Mouse (Mus musculus) cortical plate, adult 2 months (tissue): Measurements from ENCODE around the gene Depp1. TPM values are rescaled to one million over a fixed set of nuclear protein-coding genes. Genes with fewer than 3 reads are reported as not detected.

Source experiments
- H3K27ac ChIP-seq: fragments of 200-500 bp; 2 replicates; pipeline ENCODE4 v1.5.1; 2012; ENCODE audit warnings: low read length, control low read depth, inconsistent platforms; ENCODE audit not compliant: insufficient read depth
- H3K4me1 ChIP-seq: fragments of 200-500 bp; 2 replicates; pipeline ENCODE4 v1.6.1; 2011; ENCODE audit warnings: low read length; ENCODE audit not compliant: control insufficient read depth, insufficient read depth
- H3K4me3 ChIP-seq: fragments of 200-500 bp; 2 replicates; pipeline ENCODE4 v1.5.1; 2011; ENCODE audit warnings: mild to moderate bottlenecking, low read length, control low read depth; ENCODE audit not compliant: insufficient read depth
- CTCF ChIP-seq: fragments of 200-500 bp; IDR thresholded peaks from 2 replicates; pipeline ENCODE4 v1.5.1; 2011; ENCODE audit warnings: mild to moderate bottlenecking, control low read depth, low read length; ENCODE audit not compliant: insufficient read depth; ENCODE audit errors: extremely low read depth
- POLR2A ChIP-seq: fragments of 200-500 bp; IDR thresholded peaks from 2 replicates; pipeline ENCODE4 v1.6.1; 2011; ENCODE audit warnings: mild to moderate bottlenecking, low read length, control low read depth; ENCODE audit not compliant: insufficient read depth; ENCODE audit errors: extremely low read depth
- polyA plus RNA-seq: library from polyadenylated mRNA; depleted of rRNA; stranded (reverse); fragments of >200 nt; gene quantifications from 2 replicates; pipeline ENCODE4 v1.2.3, GENCODE M21; 2012

The Depp1 gene
- polyA plus RNA-seq, 1 experiment, result 2.1 TPM

GRCm38 (mm10) chr6:116644335-116644734, 6.1 kb upstream of the Depp1 start:
- TF ChIP-seq POLR2A, result no peak
- no peak for TF ChIP-seq CTCF
- Histone ChIP-seq H3K27ac (no peak overlapping the region), H3K4me3 (no peak overlapping the region), H3K4me1 (no peaks in the 10 kb centered on the region)

GRCm38 (mm10) chr6:116647763-116648162, 2.6 kb upstream of the Depp1 start:
- TF ChIP-seq CTCF, result no peak
- no peak for TF ChIP-seq POLR2A
- Histone ChIP-seq H3K27ac (no peak overlapping the region), H3K4me3 (no peak overlapping the region), H3K4me1 (no peaks in the 10 kb centered on the region)

GRCm38 (mm10) chr6:116649811-116650210, 598 bp upstream of the Depp1 start:
- Histone ChIP-seq H3K4me1 (no peaks in the 10 kb centered on the region), H3K4me3 (no peak overlapping the region), H3K27ac (no peak overlapping the region)
- TF ChIP-seq POLR2A (no peak), CTCF (no peak)

- TF ChIP-seq POLR2A (no peak), CTCF (peak; percentile 12; the same call in 1 of the 2 replicates)
- Histone ChIP-seq H3K27ac (no peak overlapping the region), H3K4me1 (no peaks in the 10 kb centered on the region), H3K4me3 (no peak overlapping the region)
Observed at GRCm38 (mm10) chr6:116651437-116652118, 1.2 kb downstream of the Depp1 start.

- no peak overlapping the region for H3K4me3 ChIP-seq
- H3K27ac ChIP-seq, result no peak overlapping the region
- TF ChIP-seq CTCF (no peak), POLR2A (no peak)
- no peaks in the 10 kb centered on the region for H3K4me1 ChIP-seq
Observed at GRCm38 (mm10) chr6:116653191-116653590, 2.8 kb downstream of the Depp1 start.

GRCm38 (mm10) chr6:116653684-116654454, 3.5 kb downstream of the Depp1 start:
- Histone ChIP-seq H3K27ac (no peak overlapping the region), H3K4me1 (no peaks in the 10 kb centered on the region), H3K4me3 (no peak overlapping the region)
- peak; percentile 66 for TF ChIP-seq CTCF
- TF ChIP-seq POLR2A, result no peak

- no peaks in the 10 kb centered on the region for H3K4me1 ChIP-seq
- no peak overlapping the region for H3K27ac ChIP-seq
- no peak for TF ChIP-seq POLR2A
- no peak for TF ChIP-seq CTCF
- no peak overlapping the region for H3K4me3 ChIP-seq
Observed at GRCm38 (mm10) chr6:116663364-116663763, 13.0 kb downstream of the Depp1 start.

- TF ChIP-seq CTCF, result no peak
- no peak for TF ChIP-seq POLR2A
- H3K4me3 ChIP-seq, result no peak overlapping the region
- H3K27ac ChIP-seq, result no peak overlapping the region
- no peaks in the 10 kb centered on the region for H3K4me1 ChIP-seq
Observed at GRCm38 (mm10) chr6:116664031-116664430, 13.6 kb downstream of the Depp1 start.

- H3K27ac ChIP-seq, result no peak overlapping the region
- no peak for TF ChIP-seq CTCF
- no peak for TF ChIP-seq POLR2A
- H3K4me1 ChIP-seq, result no peaks in the 10 kb centered on the region
- no peak overlapping the region for H3K4me3 ChIP-seq
Observed at GRCm38 (mm10) chr6:116664830-116665229, 14.4 kb downstream of the Depp1 start.
